Mouse (Mus musculus): ENCODE measurements at regions not wholly inside any gene's neighbourhood (a gene's known extent, or its start where the extent isn't known, plus 50 kb on each side); places are given as distances from the start of the nearest gene placed in this dataset.

- no peak for ATAC-seq (ENCODE audit: low read depth)
- no peak overlapping the region for H3K4me2 ChIP-seq (ENCODE audit: low read depth, low read length)
- no peaks in the 10 kb centered on the region for H3K4me1 ChIP-seq (replicated peaks; ENCODE audit: control insufficient read depth, insufficient read depth, low read length)
- no peak overlapping the region for H3K27ac ChIP-seq (ENCODE audit: low read length)
- no peak overlapping the region for H3K9ac ChIP-seq (ENCODE audit: low read length)
- no peaks in the 10 kb centered on the region for H3K27me3 ChIP-seq (ENCODE audit: control insufficient read depth, insufficient read depth, low read depth, low read length)
- no peak overlapping the region for H3K4me3 ChIP-seq (ENCODE audit: low read length)
- no peaks in the 10 kb centered on the region for H3K36me3 ChIP-seq (ENCODE audit: control insufficient read depth, insufficient read depth, low read length)
- whole genome bisulfite sequencing = 65% methylated on average over 3 of the region's 3 CpGs
- H3K9me3 ChIP-seq (ENCODE audit: control insufficient read depth, low read length) = no peaks in the 10 kb centered on the region
Measured at GRCm38 (mm10) chr17:88346896-88347295, 93.6 kb upstream of the Foxn2 start.

- no peaks in the 10 kb centered on the region for H3K27me3 ChIP-seq (ENCODE audit: control insufficient read depth, insufficient read depth, low read depth, low read length)
- H3K4me2 ChIP-seq (ENCODE audit: low read depth, low read length) = no peak overlapping the region
- no peak overlapping the region for H3K4me3 ChIP-seq (ENCODE audit: low read length)
- WGBS = 82% methylated on average over 5 of the region's 5 CpGs
- H3K27ac ChIP-seq (ENCODE audit: low read length) = no peak overlapping the region
- no peak overlapping the region for H3K9ac ChIP-seq (ENCODE audit: low read length)
- H3K9me3 ChIP-seq (ENCODE audit: control insufficient read depth, low read length) = no peaks in the 10 kb centered on the region
- H3K4me1 ChIP-seq (replicated peaks; ENCODE audit: control insufficient read depth, insufficient read depth, low read length) = no peaks in the 10 kb centered on the region
- no peaks in the 10 kb centered on the region for H3K36me3 ChIP-seq (ENCODE audit: control insufficient read depth, insufficient read depth, low read length)
- no peak for ATAC-seq (ENCODE audit: low read depth)
Measured at GRCm38 (mm10) chr17:88349825-88350460, 90.6 kb upstream of the Foxn2 start.

- Histone ChIP-seq H3K4me3 (ENCODE audit: low read length) (no peak overlapping the region), H3K36me3 (ENCODE audit: control insufficient read depth, insufficient read depth, low read length) (no peaks in the 10 kb centered on the region), H3K27me3 (ENCODE audit: control insufficient read depth, insufficient read depth, low read depth, low read length) (no peaks in the 10 kb centered on the region), H3K9me3 (ENCODE audit: control insufficient read depth, low read length) (no peaks in the 10 kb centered on the region), H3K27ac (ENCODE audit: low read length) (no peak overlapping the region), H3K4me1 (replicated peaks; ENCODE audit: control insufficient read depth, insufficient read depth, low read length) (no peaks in the 10 kb centered on the region), H3K4me2 (ENCODE audit: low read depth, low read length) (no peak overlapping the region), H3K9ac (ENCODE audit: low read length) (no peak overlapping the region)
- ATAC-seq (ENCODE audit: low read depth) = no peak
- 69% methylated on average over 5 of the region's 5 CpGs for WGBS
Measured at GRCm38 (mm10) chr17:88350986-88351385, 89.5 kb upstream of the Foxn2 start.

DNA sequence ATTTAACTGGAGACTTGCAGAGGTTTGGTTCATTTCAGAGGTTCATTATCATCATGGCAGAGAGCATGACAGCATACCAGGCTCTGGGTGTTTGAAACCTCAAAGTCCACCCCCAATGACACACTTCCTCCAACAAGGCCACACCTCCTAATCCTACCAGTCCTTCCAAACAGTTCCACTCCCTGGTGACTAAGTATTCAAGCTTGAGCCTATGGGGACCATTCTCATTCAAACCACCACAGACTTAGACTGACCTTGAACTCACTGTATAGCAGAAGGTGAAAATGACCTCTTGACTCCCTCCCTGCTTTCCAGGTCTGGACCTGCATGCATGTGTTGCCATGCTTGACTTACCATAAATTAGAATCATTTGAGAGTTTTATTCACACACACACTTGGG lies 87.6 kb upstream of the Foxn2 start:
- H3K9me3 ChIP-seq (ENCODE audit: control insufficient read depth, low read length) = no peaks in the 10 kb centered on the region

GRCm38 (mm10) chr17:88361161-88361560 lies 79.3 kb upstream of the Foxn2 start:
- Histone ChIP-seq H3K9me3 (ENCODE audit: control insufficient read depth, low read length) (no peaks in the 10 kb centered on the region), H3K27ac (ENCODE audit: low read length) (no peak overlapping the region), H3K9ac (ENCODE audit: low read length) (no peak overlapping the region), H3K4me1 (replicated peaks; ENCODE audit: control insufficient read depth, insufficient read depth, low read length) (no peaks in the 10 kb centered on the region), H3K4me2 (ENCODE audit: low read depth, low read length) (no peak overlapping the region), H3K27me3 (ENCODE audit: control insufficient read depth, insufficient read depth, low read depth, low read length) (no peaks in the 10 kb centered on the region), H3K36me3 (ENCODE audit: control insufficient read depth, insufficient read depth, low read length) (no peaks in the 10 kb centered on the region), H3K4me3 (ENCODE audit: low read length) (no peak overlapping the region)
- 68% methylated on average over 2 of the region's 2 CpGs for WGBS
- ATAC-seq (ENCODE audit: low read depth) = no peak

More for the DNA sequence above, 87.6 kb upstream of the Foxn2 start:
- no peak overlapping the region for H3K27ac ChIP-seq (ENCODE audit: low read length)
- ATAC-seq (ENCODE audit: low read depth) = no peak
- no peaks in the 10 kb centered on the region for H3K27me3 ChIP-seq (ENCODE audit: control insufficient read depth, insufficient read depth, low read depth, low read length)
- H3K36me3 ChIP-seq (ENCODE audit: control insufficient read depth, insufficient read depth, low read length) = no peaks in the 10 kb centered on the region
- H3K4me3 ChIP-seq (ENCODE audit: low read length) = no peak overlapping the region
- H3K4me1 ChIP-seq (replicated peaks; ENCODE audit: control insufficient read depth, insufficient read depth, low read length) = no peaks in the 10 kb centered on the region
- H3K4me2 ChIP-seq (ENCODE audit: low read depth, low read length) = no peak overlapping the region
- no peak overlapping the region for H3K9ac ChIP-seq (ENCODE audit: low read length)

DNA sequence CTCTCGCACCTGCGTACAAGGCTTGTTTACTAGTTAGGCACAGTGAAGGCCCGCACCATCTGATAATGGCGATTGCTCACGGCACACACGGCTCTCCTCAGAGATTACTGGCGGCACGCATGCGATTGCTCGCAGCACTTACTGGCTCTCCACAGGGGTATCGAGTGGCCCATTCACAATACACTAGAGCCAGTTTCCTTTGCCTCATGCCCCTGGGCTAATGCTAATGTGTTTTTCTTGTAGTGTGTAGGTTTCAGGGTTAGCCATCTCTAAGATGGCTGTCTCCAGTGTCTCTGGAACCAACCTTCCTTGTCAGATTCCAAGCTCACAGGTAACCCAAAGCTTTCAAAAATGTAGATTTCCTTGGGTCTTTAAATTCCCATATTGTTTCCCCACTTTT lies 78.1 kb upstream of the Foxn2 start:
- H3K27ac ChIP-seq (ENCODE audit: low read length) = no peak overlapping the region
- no peaks in the 10 kb centered on the region for H3K9me3 ChIP-seq (ENCODE audit: control insufficient read depth, low read length)
- H3K9ac ChIP-seq (ENCODE audit: low read length) = no peak overlapping the region
- WGBS = 76% methylated on average over 11 of the region's 11 CpGs
- H3K4me3 ChIP-seq (ENCODE audit: low read length) = no peak overlapping the region
- no peaks in the 10 kb centered on the region for H3K36me3 ChIP-seq (ENCODE audit: control insufficient read depth, insufficient read depth, low read length)
- no peak overlapping the region for H3K4me2 ChIP-seq (ENCODE audit: low read depth, low read length)
- no peaks in the 10 kb centered on the region for H3K27me3 ChIP-seq (ENCODE audit: control insufficient read depth, insufficient read depth, low read depth, low read length)
- no peak for ATAC-seq (ENCODE audit: low read depth)
- H3K4me1 ChIP-seq (replicated peaks; ENCODE audit: control insufficient read depth, insufficient read depth, low read length) = no peaks in the 10 kb centered on the region

DNA sequence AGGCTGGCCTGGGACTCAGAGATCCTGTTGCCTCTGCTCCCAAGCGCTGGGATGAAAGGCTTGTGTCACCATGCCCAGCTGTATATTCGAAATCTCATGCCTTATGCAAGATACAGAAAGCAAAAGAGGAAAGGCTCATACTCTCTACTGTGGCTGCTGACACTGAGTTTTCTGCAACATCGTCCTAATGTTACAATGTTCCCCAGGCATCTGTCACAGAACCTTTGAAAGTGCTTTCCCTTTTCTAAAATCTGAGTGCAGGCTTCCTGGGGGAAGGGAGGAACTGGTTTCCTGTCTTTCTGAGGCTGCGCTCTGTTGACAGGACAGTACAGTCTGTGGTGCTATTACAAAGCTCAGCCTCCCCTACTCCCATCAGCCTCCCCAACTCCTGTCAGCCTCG lies 72.6 kb upstream of the Foxn2 start:
- Histone ChIP-seq H3K36me3 (ENCODE audit: control insufficient read depth, insufficient read depth, low read length) (no peaks in the 10 kb centered on the region), H3K4me3 (ENCODE audit: low read length) (no peak overlapping the region), H3K4me1 (replicated peaks; ENCODE audit: control insufficient read depth, insufficient read depth, low read length) (no peaks in the 10 kb centered on the region), H3K9me3 (ENCODE audit: control insufficient read depth, low read length) (no peaks in the 10 kb centered on the region), H3K9ac (ENCODE audit: low read length) (no peak overlapping the region), H3K27ac (ENCODE audit: low read length) (no peak overlapping the region), H3K27me3 (ENCODE audit: control insufficient read depth, insufficient read depth, low read depth, low read length) (no peaks in the 10 kb centered on the region), H3K4me2 (ENCODE audit: low read depth, low read length) (no peak overlapping the region)
- 59% methylated on average over 5 of the region's 5 CpGs for whole genome bisulfite sequencing
- ATAC-seq (ENCODE audit: low read depth) = no peak

- Histone ChIP-seq H3K9me3 (ENCODE audit: control insufficient read depth, low read length) (no peaks in the 10 kb centered on the region), H3K9ac (ENCODE audit: low read length) (no peak overlapping the region), H3K4me2 (ENCODE audit: low read depth, low read length) (no peak overlapping the region), H3K4me1 (replicated peaks; ENCODE audit: control insufficient read depth, insufficient read depth, low read length) (no peaks in the 10 kb centered on the region), H3K36me3 (ENCODE audit: control insufficient read depth, insufficient read depth, low read length) (no peaks in the 10 kb centered on the region), H3K4me3 (ENCODE audit: low read length) (no peak overlapping the region), H3K27me3 (ENCODE audit: control insufficient read depth, insufficient read depth, low read depth, low read length) (no peaks in the 10 kb centered on the region), H3K27ac (ENCODE audit: low read length) (no peak overlapping the region)
- no peak for ATAC-seq (ENCODE audit: low read depth)
- 73% methylated on average over 8 of the region's 8 CpGs for WGBS
Measured at GRCm38 (mm10) chr17:88369971-88370370, 70.5 kb upstream of the Foxn2 start.

DNA sequence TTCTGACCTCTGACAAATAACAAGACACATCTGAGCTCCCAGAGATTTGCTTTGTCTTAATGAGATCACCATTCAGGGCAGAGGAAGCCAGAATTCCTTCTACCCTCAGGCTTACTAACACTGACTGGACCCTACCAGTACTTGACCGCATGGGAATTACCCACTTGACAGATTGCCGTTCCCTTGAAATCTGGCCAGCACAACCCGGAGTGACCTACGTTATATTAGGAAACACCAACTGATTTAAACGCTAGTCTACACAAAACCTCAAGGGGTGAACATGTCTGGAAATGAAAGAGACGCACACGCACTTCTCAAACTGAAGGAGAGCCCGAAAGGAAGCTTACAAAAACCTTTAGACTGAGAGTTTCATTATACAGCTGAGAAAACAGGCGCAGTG lies 69.8 kb upstream of the Foxn2 start:
- Histone ChIP-seq H3K27me3 (ENCODE audit: control insufficient read depth, insufficient read depth, low read depth, low read length) (no peaks in the 10 kb centered on the region), H3K4me3 (ENCODE audit: low read length) (no peak overlapping the region), H3K36me3 (ENCODE audit: control insufficient read depth, insufficient read depth, low read length) (no peaks in the 10 kb centered on the region), H3K9ac (ENCODE audit: low read length) (no peak overlapping the region), H3K27ac (ENCODE audit: low read length) (no peak overlapping the region), H3K9me3 (ENCODE audit: control insufficient read depth, low read length) (no peaks in the 10 kb centered on the region), H3K4me2 (ENCODE audit: low read depth, low read length) (no peak overlapping the region), H3K4me1 (replicated peaks; ENCODE audit: control insufficient read depth, insufficient read depth, low read length) (no peaks in the 10 kb centered on the region)
- no peak for ATAC-seq (ENCODE audit: low read depth)
- WGBS = 57% methylated on average over 9 of the region's 9 CpGs

DNA sequence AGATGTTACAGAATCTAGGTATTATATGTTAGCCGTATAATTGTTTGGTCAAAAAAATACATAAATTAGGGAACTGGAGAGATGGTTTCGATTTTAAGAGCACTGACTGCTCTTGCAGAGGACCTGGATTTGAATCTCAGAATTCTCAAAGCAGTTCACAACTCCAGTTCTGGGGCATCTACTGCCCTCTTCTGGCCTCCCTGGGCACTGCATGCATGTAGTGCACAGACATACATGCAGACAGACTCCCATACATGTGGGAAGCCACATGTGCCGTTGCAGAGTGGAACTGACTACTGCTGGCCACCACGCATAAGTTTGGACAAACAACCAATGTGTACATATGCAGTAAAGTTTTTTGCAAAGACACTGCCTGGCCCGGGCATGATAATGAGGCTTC lies 62.0 kb upstream of the Foxn2 start:
- no peak overlapping the region for H3K4me2 ChIP-seq (ENCODE audit: low read depth, low read length)
- H3K36me3 ChIP-seq (ENCODE audit: control insufficient read depth, insufficient read depth, low read length) = no peaks in the 10 kb centered on the region
- no peaks in the 10 kb centered on the region for H3K27me3 ChIP-seq (ENCODE audit: control insufficient read depth, insufficient read depth, low read depth, low read length)
- ATAC-seq (ENCODE audit: low read depth) = no peak
- no peaks in the 10 kb centered on the region for H3K4me1 ChIP-seq (replicated peaks; ENCODE audit: control insufficient read depth, insufficient read depth, low read length)
- no peak overlapping the region for H3K27ac ChIP-seq (ENCODE audit: low read length)
- H3K9me3 ChIP-seq (ENCODE audit: control insufficient read depth, low read length) = no peaks in the 10 kb centered on the region
- H3K4me3 ChIP-seq (ENCODE audit: low read length) = no peak overlapping the region
- no peak overlapping the region for H3K9ac ChIP-seq (ENCODE audit: low read length)
- WGBS = 70% methylated on average over 5 of the region's 5 CpGs

Data from lung, embryonic 16.5 days (tissue).